Mouse (Mus musculus): Measurements from ENCODE around the gene Xbp1.
A peak's percentile ranks its signal among the peaks of the same experiment; 100 is the strongest.
"Not testable (repeated sequence)": the region's sequence is repeated elsewhere in the genome, so short reads cannot be mapped to it uniquely, and the experiment has no call there.

Xbp1 gene

GRCm38 (mm10) chr11:5528841-5529240 lies 8.4 kb downstream of the Xbp1 start:
- DNase-seq (ENCODE audit: low spot score), result no peak

GRCm38 (mm10) chr11:5530172-5530571 lies 9.7 kb downstream of the Xbp1 start:
- no peak for DNase-seq (ENCODE audit: low spot score)

GRCm38 (mm10) chr11:5530717-5531116 lies 10.3 kb downstream of the Xbp1 start:
- no peak for DNase-seq (ENCODE audit: low spot score)

GRCm38 (mm10) chr11:5533108-5533507 lies 12.6 kb downstream of the Xbp1 start:
- DNase-seq (ENCODE audit: low spot score), result no peak

- DNase-seq (ENCODE audit: low spot score), result not testable (repeated sequence)
Measured at GRCm38 (mm10) chr11:5537454-5537853, 17.0 kb downstream of the Xbp1 start.

GRCm38 (mm10) chr11:5540331-5540730 lies 19.9 kb downstream of the Xbp1 start:
- no peak for DNase-seq (ENCODE audit: low spot score)

GRCm38 (mm10) chr11:5541230-5541798 lies 20.9 kb downstream of the Xbp1 start:
- DNase-seq (ENCODE audit: low spot score), result no peak

- peak; percentile 90 for DNase-seq (ENCODE audit: low spot score)
Measured at GRCm38 (mm10) chr11:5541799-5542481, 21.5 kb downstream of the Xbp1 start, which contains the start of gene Ccdc117. TSS of gene Ccdc117 (minus strand) at chr11:5542187.

- DNase-seq (ENCODE audit: low spot score), result no peak
Measured at GRCm38 (mm10) chr11:5542482-5543185, 22.2 kb downstream of the Xbp1 start.

- DNase-seq (ENCODE audit: low spot score), result no peak
Measured at GRCm38 (mm10) chr11:5543281-5543680, 22.8 kb downstream of the Xbp1 start.

- DNase-seq (ENCODE audit: low spot score), result not testable (repeated sequence)
Measured at GRCm38 (mm10) chr11:5544709-5545108, 24.2 kb downstream of the Xbp1 start.

- no peak for DNase-seq (ENCODE audit: low spot score)
Measured at GRCm38 (mm10) chr11:5545457-5545856, 25.0 kb downstream of the Xbp1 start.

GRCm38 (mm10) chr11:5546693-5547092 lies 26.2 kb downstream of the Xbp1 start:
- DNase-seq (ENCODE audit: low spot score), result no peak

- DNase-seq (ENCODE audit: low spot score), result no peak
Measured at GRCm38 (mm10) chr11:5551430-5551829, 31.0 kb downstream of the Xbp1 start.

GRCm38 (mm10) chr11:5551931-5552330 lies 31.5 kb downstream of the Xbp1 start:
- no peak for DNase-seq (ENCODE audit: low spot score)

- DNase-seq (ENCODE audit: low spot score), result no peak
Measured at GRCm38 (mm10) chr11:5560273-5560672, 39.8 kb downstream of the Xbp1 start.

- DNase-seq (ENCODE audit: low spot score), result no peak
Measured at GRCm38 (mm10) chr11:5562625-5563268, 42.3 kb downstream of the Xbp1 start.

- DNase-seq (ENCODE audit: low spot score), result no peak
Measured at GRCm38 (mm10) chr11:5563898-5564297, 43.4 kb downstream of the Xbp1 start.

- no peak for DNase-seq (ENCODE audit: low spot score)
Measured at GRCm38 (mm10) chr11:5565596-5565995, 45.1 kb downstream of the Xbp1 start.

- DNase-seq (ENCODE audit: low spot score), result no peak
Measured at GRCm38 (mm10) chr11:5566506-5566905, 46.0 kb downstream of the Xbp1 start.

GRCm38 (mm10) chr11:5567654-5568053 lies 47.2 kb downstream of the Xbp1 start:
- DNase-seq (ENCODE audit: low spot score), result no peak

- no peak for DNase-seq (ENCODE audit: low spot score)
Measured at GRCm38 (mm10) chr11:5568082-5568481, 47.6 kb downstream of the Xbp1 start.

GRCm38 (mm10) chr11:5569474-5569873 lies 49.0 kb downstream of the Xbp1 start, which contains the start of gene Ankrd36:
TSS of gene Ankrd36 (plus strand) at chr11:5569684.
- no peak for DNase-seq (ENCODE audit: low spot score)
